Mouse (Mus musculus) testis, adult 2 months (tissue): ENCODE results near the gene Vasp. TPM values are rescaled to one million over a fixed set of nuclear protein-coding genes. Genes with fewer than 3 reads are reported as not detected.
A peak's percentile ranks its signal among the peaks of the same experiment; 100 is the strongest.

Experiments used
- H3K27ac ChIP-seq: fragments of 200-500 bp; 2 replicates; pipeline ENCODE4 v1.5.1; 2012; ENCODE audit warnings: low read depth, low read length; ENCODE audit not compliant: control insufficient read depth, insufficient read depth
- H3K27me3 ChIP-seq: fragments of 200-500 bp; 2 replicates; pipeline ENCODE4 v1.6.1; 2012; ENCODE audit warnings: mild to moderate bottlenecking, low read length, moderate library complexity; ENCODE audit not compliant: control insufficient read depth, insufficient read depth
- H3K36me3 ChIP-seq: fragments of 200-500 bp; 2 replicates; pipeline ENCODE4 v1.6.1; 2012; ENCODE audit warnings: mild to moderate bottlenecking, low read length; ENCODE audit not compliant: control insufficient read depth, insufficient read depth
- H3K4me1 ChIP-seq: fragments of 200-500 bp; 2 replicates; pipeline ENCODE4 v1.6.1; 2012; ENCODE audit warnings: low read length; ENCODE audit not compliant: control insufficient read depth, insufficient read depth
- H3K4me3 ChIP-seq: fragments of 200-500 bp; 2 replicates; pipeline ENCODE4 v1.5.1; 2012; ENCODE audit warnings: low read depth, mild to moderate bottlenecking, low read length, moderate library complexity, mixed read lengths; ENCODE audit not compliant: control insufficient read depth
- CTCF ChIP-seq: fragments of 200-500 bp; IDR thresholded peaks from 2 replicates; pipeline ENCODE4 v1.5.1; 2012; ENCODE audit warnings: low read depth, mild to moderate bottlenecking, inconsistent platforms, low read length, moderate library complexity; ENCODE audit not compliant: control insufficient read depth, insufficient read depth, insufficient replicate concordance
- POLR2A ChIP-seq: fragments of 200-500 bp; IDR thresholded peaks from 2 replicates; pipeline ENCODE4 v1.6.1; 2012; ENCODE audit warnings: low read depth, mild to moderate bottlenecking, inconsistent platforms, low read length, moderate library complexity; ENCODE audit not compliant: control insufficient read depth
- polyA plus RNA-seq: library from polyadenylated mRNA; depleted of rRNA; stranded (reverse); fragments of >200 nt; gene quantifications from 2 replicates; pipeline ENCODE4 v1.2.3, GENCODE M21; 2012

The Vasp gene
- polyA plus RNA-seq, 1 experiment, result 42.4 TPM

DNA sequence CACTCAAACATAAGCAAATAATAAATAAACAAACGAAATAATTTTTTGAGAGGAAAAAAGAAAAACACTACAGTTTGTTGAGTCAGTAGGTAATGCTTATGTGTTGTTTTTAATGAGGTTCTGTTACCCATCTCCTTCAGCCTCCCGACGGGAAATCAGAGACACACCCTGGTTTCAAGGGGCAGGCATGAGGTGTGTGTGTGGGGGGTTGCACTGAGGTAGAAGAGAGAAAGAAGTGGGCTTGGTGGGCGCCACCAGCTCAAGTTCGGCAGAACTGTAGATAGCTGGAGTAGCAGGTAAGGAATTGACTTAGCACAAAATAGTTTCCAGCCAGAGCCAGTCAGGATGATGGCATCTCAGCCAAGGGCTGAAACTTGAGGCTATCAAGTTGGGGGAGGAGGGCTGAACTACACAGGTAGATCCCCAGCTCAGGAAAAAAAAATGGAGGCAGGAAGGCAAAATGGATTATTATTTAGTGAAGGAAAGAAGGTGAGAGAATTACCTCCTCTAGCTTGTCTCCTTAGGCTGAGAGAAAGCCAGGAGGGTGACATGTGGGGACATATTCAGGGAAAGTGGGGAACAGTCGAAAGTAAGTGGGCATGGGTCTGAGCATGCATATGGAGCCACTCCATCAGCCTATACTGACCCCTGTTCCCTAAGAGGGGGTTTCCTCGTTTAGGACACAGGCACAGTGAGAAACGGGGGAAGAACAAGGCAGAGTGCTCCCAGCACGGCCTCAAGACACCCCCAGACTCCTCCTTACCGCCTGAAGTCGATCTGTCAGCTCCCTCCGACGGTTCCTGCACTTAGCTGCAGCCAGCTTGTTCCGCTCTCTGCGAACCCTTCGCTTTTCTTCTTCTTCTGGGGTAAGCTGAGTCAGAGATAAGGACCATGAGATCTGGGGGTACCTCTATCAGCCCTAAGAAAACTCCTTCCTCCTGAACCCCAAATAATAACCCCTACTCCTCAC lies 34.5 kb upstream of the Vasp start:
- Histone ChIP-seq H3K4me3 (no peak overlapping the region), H3K36me3 (no peaks in the 10 kb centered on the region), H3K27ac (no peak overlapping the region), H3K4me1 (peaks cover 39% of the 10 kb centered on the region), H3K27me3 (no peaks in the 10 kb centered on the region; the same call in 1 of the 2 replicates)
- TF ChIP-seq POLR2A, result no peak
- TF ChIP-seq CTCF, result no peak

DNA sequence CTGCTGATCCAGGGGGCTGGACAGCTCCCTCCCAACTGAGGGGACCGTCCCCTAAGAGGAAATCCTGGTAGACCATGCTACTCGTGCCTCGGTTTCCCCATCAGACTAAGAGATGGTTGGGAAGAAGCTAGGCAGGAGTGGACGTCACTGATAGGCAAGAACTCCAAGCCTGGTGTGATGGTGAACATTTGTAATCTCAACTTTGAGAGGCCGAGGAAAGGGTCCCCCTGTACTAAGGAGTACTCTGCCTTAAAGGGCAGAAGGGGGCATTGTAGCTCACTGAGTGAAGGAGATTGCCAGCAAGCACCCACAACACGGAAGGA lies 33.8 kb upstream of the Vasp start:
- no peaks in the 10 kb centered on the region; the same call in 1 of the 2 replicates for H3K27me3 ChIP-seq
- no peak overlapping the region for H3K4me3 ChIP-seq
- H3K27ac ChIP-seq, result no peak overlapping the region
- H3K4me1 ChIP-seq, result peaks cover 35% of the 10 kb centered on the region
- no peak for TF ChIP-seq CTCF
- no peak for TF ChIP-seq POLR2A
- H3K36me3 ChIP-seq, result no peaks in the 10 kb centered on the region

DNA sequence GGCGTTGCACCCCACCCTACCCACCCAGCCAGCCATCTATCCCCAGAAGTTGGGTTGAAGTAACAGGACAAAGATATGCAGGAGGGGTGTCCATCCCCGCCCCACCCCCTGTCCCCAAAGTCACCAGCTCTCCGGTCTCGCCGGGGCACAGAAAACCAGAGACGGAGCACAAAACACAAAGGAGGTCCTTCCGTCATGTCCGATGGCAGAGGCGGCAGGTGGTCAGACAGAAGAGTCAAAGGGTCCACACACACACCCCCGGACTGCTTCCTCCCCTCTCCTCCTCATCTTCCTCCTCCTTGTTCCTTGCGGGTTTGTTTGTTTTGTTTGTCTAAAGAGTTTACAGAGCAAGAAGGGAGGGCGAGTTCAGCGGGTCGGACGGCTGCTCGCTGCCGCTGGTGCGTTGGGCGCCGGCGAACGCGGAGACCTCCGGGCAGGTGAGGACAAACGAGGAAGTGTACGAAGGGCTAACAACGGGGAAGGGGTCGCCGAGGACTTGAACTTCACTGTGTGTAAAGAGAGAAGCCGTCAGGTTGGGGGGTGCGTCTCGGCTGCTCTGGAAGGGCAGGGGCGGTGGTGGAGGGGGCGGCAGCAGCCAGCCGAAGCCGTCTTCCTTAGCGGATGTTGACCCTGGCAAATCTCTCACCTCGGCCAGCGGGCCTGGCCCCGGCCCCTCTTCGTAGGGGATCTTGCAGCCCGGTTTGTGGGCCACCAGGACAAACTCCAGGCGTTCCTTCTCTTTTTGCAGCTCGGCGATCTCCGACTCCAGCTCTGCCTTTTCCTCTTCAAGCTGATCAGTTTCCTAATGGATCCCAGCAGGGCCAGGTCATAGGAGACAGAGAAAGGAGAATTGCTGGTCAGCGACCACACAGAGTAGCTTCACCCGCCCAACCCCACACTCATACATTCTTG lies 33.1 kb upstream of the Vasp start:
- Histone ChIP-seq H3K27me3 (no peaks in the 10 kb centered on the region; the same call in 1 of the 2 replicates), H3K36me3 (no peaks in the 10 kb centered on the region), H3K27ac (no peak overlapping the region), H3K4me3 (peak overlapping the region; percentile 0), H3K4me1 (peaks cover 37% of the 10 kb centered on the region)
- TF ChIP-seq CTCF (no peak), POLR2A (no peak)

GRCm38 (mm10) chr7:19303770-19304169 lies 32.2 kb upstream of the Vasp start:
- TF ChIP-seq CTCF (peak; percentile 90), POLR2A (no peak)
- Histone ChIP-seq H3K36me3 (no peaks in the 10 kb centered on the region), H3K4me3 (peak overlapping the region; percentile 10; the same call in 1 of the 2 replicates), H3K27me3 (no peaks in the 10 kb centered on the region; the same call in 1 of the 2 replicates), H3K4me1 (peaks cover 29% of the 10 kb centered on the region), H3K27ac (no peak overlapping the region)

GRCm38 (mm10) chr7:19303046-19303305 lies 31.4 kb upstream of the Vasp start:
- no peaks in the 10 kb centered on the region; the same call in 1 of the 2 replicates for H3K27me3 ChIP-seq
- H3K36me3 ChIP-seq, result no peaks in the 10 kb centered on the region
- no peak overlapping the region for H3K4me3 ChIP-seq
- no peak overlapping the region for H3K27ac ChIP-seq
- peaks cover 24% of the 10 kb centered on the region for H3K4me1 ChIP-seq
- TF ChIP-seq CTCF (no peak), POLR2A (no peak)

GRCm38 (mm10) chr7:19302264-19303045 lies 30.8 kb upstream of the Vasp start:
- H3K4me3 ChIP-seq, result no peak overlapping the region
- no peaks in the 10 kb centered on the region for H3K36me3 ChIP-seq
- TF ChIP-seq CTCF (no peak), POLR2A (no peak)
- no peaks in the 10 kb centered on the region; the same call in 1 of the 2 replicates for H3K27me3 ChIP-seq
- H3K4me1 ChIP-seq, result peaks cover 19% of the 10 kb centered on the region
- no peak overlapping the region for H3K27ac ChIP-seq
